In genomic region chr11:74837694-74838431, GRCm38 (mm10) we compare ENCODE assay signal across 8 mouse cellular contexts. TPM values are rescaled to one million over a fixed set of nuclear protein-coding genes. Genes with fewer than 3 reads are reported as not detected.
DNase-seq lines count a peak whose midpoint lies in the region; ATAC-seq and TF ChIP-seq lines count a peak whose summit lies in the region.

No protein-coding gene starts in this region.

- H3K4me3 ChIP-seq in lung, embryonic 15.5 days = peak overlapping the region; percentile 46
- peak overlapping the region; percentile 72 for H3K4me3 ChIP-seq in olfactory bulb, adult 2 months (ENCODE audit: insufficient read depth, low read depth, low read length)

- peaks cover 6% of the 10 kb centered on the region; the same call in 1 of the 2 replicates for H3K36me3 ChIP-seq in lung, embryonic 15.5 days

- WGBS in lung, embryonic 15.5 days = under 1% methylated on average over 54 of the region's 54 CpGs
- under 1% methylated on average over 54 of the region's 54 CpGs for WGBS in olfactory bulb, adult 2 months

- peak overlapping the region; percentile 27 for H3K9ac ChIP-seq in lung, embryonic 15.5 days

- no peak for TF ChIP-seq POLR2A in olfactory bulb, adult 2 months (IDR thresholded peaks at IDR 0.05; ENCODE audit: insufficient read depth, low read depth, low read length)

- TF ChIP-seq CTCF in olfactory bulb, adult 2 months (IDR thresholded peaks at IDR 0.05; ENCODE audit: insufficient read depth, low read depth, low read length) = no peak

- H3K9me3 ChIP-seq in lung, embryonic 15.5 days = no peaks in the 10 kb centered on the region

- H3K4me2 ChIP-seq in lung, embryonic 15.5 days = peak overlapping the region; percentile 69

- ATAC-seq in lung, embryonic 15.5 days (ENCODE audit: borderline replicate concordance, extremely low read depth, low FRiP score, low TSS enrichment) = peak; percentile 73

- H3K27ac ChIP-seq in lung, embryonic 15.5 days = peak overlapping the region; percentile 92
- H3K27ac ChIP-seq in olfactory bulb, adult 2 months (ENCODE audit: insufficient read depth, low read depth, low read length) = peak overlapping the region; percentile 84

- peaks cover 41% of the 10 kb centered on the region for H3K4me1 ChIP-seq in lung, embryonic 15.5 days
- peaks cover 55% of the 10 kb centered on the region for H3K4me1 ChIP-seq in olfactory bulb, adult 2 months (ENCODE audit: control insufficient read depth, insufficient read depth, low read length)

- DNase-seq in MEL-GATA-1-ER (ENCODE audit: extremely low read depth, low read depth) = peak; percentile 82
- peak; percentile 95 for DNase-seq in cerebellum, adult 8-10 months
- peak; percentile 87 for DNase-seq in forelimb bud, embryonic 11.5 days (ENCODE audit: low read depth, low spot score)
- peak; percentile 97 for DNase-seq in heart, postnatal 4 days
- peak; percentile 75 for DNase-seq in layer of hippocampus, adult 9-10 months (ENCODE audit: low spot score)
- DNase-seq in thymus, adult 18-20 months = peak; percentile 96

- H3K27me3 ChIP-seq in lung, embryonic 15.5 days = no peaks in the 10 kb centered on the region

RNA-seq across cellular contexts. Expression of gene Mnt, which starts 7.1 kb away (rescaled TPM):
- 10 to 100 TPM; 14.8 to 15.7 TPM for total RNA-seq in heart, postnatal 4 days (2021)
- polyA plus RNA-seq in lung, embryonic 15.5 days (2015; fragmentation: Nextera tagmentation; extraction: Ambion mirVana) = 3.7 and 4.5 TPM in 2 replicates
- polyA plus RNA-seq in olfactory bulb, adult 2 months (2012; ENCODE audit: insufficient read depth, insufficient read length, low replicate concordance, missing spikeins) = not detected in 2 replicates

RNA-seq across cellular contexts. Expression of gene Sgsm2, which starts 59.0 kb away (rescaled TPM):
- 10 to 100 TPM; 14.6 to 14.9 TPM for total RNA-seq in heart, postnatal 4 days (2021)
- polyA plus RNA-seq in lung, embryonic 15.5 days (2015; fragmentation: Nextera tagmentation; extraction: Ambion mirVana) = 3.4 and 3.5 TPM in 2 replicates
- not detected in 2 replicates for polyA plus RNA-seq in olfactory bulb, adult 2 months (2012; ENCODE audit: insufficient read depth, insufficient read length, low replicate concordance, missing spikeins)

Comparison
In these comparisons a context has a peak if more than half of its experiments do, and no peak if none do; other contexts are left out.
1. Peak in every context shown above with its lines: DNase-seq, ATAC-seq, H3K4me3 ChIP-seq and H3K27ac ChIP-seq.